ENCODE assay signal across 8 mouse cellular contexts in the genomic region with DNA sequence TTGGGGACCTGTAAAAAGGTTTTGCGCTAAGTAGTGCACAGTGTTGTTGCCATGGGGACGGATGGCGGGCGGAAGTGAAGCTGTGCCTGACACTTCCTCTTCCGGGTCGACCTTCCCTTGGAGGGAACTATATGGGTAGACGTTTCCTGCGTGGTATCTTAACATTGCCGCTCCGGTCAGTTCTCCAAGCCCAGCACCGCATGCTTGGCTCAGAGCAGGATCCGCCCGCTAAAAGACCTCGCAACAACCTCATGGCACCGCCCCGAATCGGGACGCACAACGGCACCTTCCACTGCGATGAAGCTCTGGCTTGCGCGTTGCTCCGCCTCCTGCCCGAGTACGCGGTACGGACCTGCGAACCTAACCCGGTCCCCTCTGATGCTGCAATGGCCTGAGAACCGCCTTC. TPM values are rescaled to one million over a fixed set of nuclear protein-coding genes. Genes with fewer than 3 reads are reported as not detected.
DNase-seq lines count a peak whose midpoint lies in the region; ATAC-seq lines count a peak whose summit lies in the region.

A gene (plus strand): TSS at position 100 of the 406 bp plus-strand sequence.

- H3K4me3 ChIP-seq in brown adipose tissue, adult 24 weeks (ENCODE audit: insufficient read depth, low read depth, low read length): peak within 1 kb of the TSS; percentile 66
- H3K4me3 ChIP-seq in heart, embryonic 13.5 days: peak within 1 kb of the TSS; percentile 87
- peak within 1 kb of the TSS; percentile 78 for H3K4me3 ChIP-seq in liver, embryonic 13.5 days (replicated peaks)
- H3K4me3 ChIP-seq in stomach, embryonic 14.5 days (ENCODE audit: low read depth, low read length): peak within 1 kb of the TSS; percentile 77

- H3K9ac ChIP-seq in heart, embryonic 13.5 days: peak within 1 kb of the TSS; percentile 89
- peak within 1 kb of the TSS; percentile 82 for H3K9ac ChIP-seq in liver, embryonic 13.5 days
- peak within 1 kb of the TSS; percentile 67 for H3K9ac ChIP-seq in stomach, embryonic 14.5 days (replicated peaks; ENCODE audit: low read depth, low read length)

- under 1% methylated on average over 30 of the region's 30 CpGs for WGBS in heart, embryonic 13.5 days
- WGBS in liver, embryonic 13.5 days (ENCODE audit: insufficient replicate concordance): under 1% methylated on average over 30 of the region's 30 CpGs
- under 1% methylated on average over 30 of the region's 30 CpGs for WGBS in stomach, embryonic 14.5 days

- H3K4me2 ChIP-seq in heart, embryonic 13.5 days: peak within 1 kb of the TSS; percentile 90
- H3K4me2 ChIP-seq in liver, embryonic 13.5 days: peak within 1 kb of the TSS; percentile 92
- peak within 1 kb of the TSS; percentile 92 for H3K4me2 ChIP-seq in stomach, embryonic 14.5 days (replicated peaks; ENCODE audit: low read depth, low read length)

- DNase-seq in CD8-positive naive resting alpha-beta T cell, adult 2 months (ENCODE audit: low read depth in 2 of 2, low spot score in 2 of 2): peak; percentile 66 to 80
- DNase-seq in fibroblast of lung, adult 2 months (ENCODE audit: low read depth): peak; percentile 59
- DNase-seq in kidney, postnatal 10 days: peak; percentile 90
- DNase-seq in liver, embryonic 13.5 days: peak; percentile 71
- DNase-seq in natural killer cell, adult 2 months (ENCODE audit: low spot score in 2 of 2): peak; percentile 77 to 84

- H3K27ac ChIP-seq in brown adipose tissue, adult 24 weeks (replicated peaks; ENCODE audit: low read depth, low read length): no peak within 1 kb of the TSS
- H3K27ac ChIP-seq in heart, embryonic 13.5 days (replicated peaks): peak within 1 kb of the TSS; percentile 80
- peak within 1 kb of the TSS; percentile 81 for H3K27ac ChIP-seq in liver, embryonic 13.5 days
- peak within 1 kb of the TSS; percentile 82 for H3K27ac ChIP-seq in stomach, embryonic 14.5 days (ENCODE audit: low read length)

- peaks cover 73% of the 10 kb centered on the region for H3K36me3 ChIP-seq in heart, embryonic 13.5 days
- H3K36me3 ChIP-seq in liver, embryonic 13.5 days: peaks cover 66% of the 10 kb centered on the region
- H3K36me3 ChIP-seq in stomach, embryonic 14.5 days (ENCODE audit: control insufficient read depth, insufficient read depth, low read length): peaks cover 31% of the 10 kb centered on the region

- no peaks in the 10 kb centered on the region for H3K27me3 ChIP-seq in heart, embryonic 13.5 days (replicated peaks)
- H3K27me3 ChIP-seq in liver, embryonic 13.5 days: no peaks in the 10 kb centered on the region
- no peaks in the 10 kb centered on the region for H3K27me3 ChIP-seq in stomach, embryonic 14.5 days (ENCODE audit: control insufficient read depth, insufficient read depth, low read length)

- peak; percentile 58 for ATAC-seq in heart, embryonic 13.5 days (ENCODE audit: extremely low read depth, insufficient number of reproducible peaks, low FRiP score, low TSS enrichment)
- peak; percentile 90 for ATAC-seq in liver, embryonic 13.5 days (ENCODE audit: low read depth)
- ATAC-seq in stomach, embryonic 14.5 days (ENCODE audit: insufficient number of reproducible peaks, insufficient read depth, low FRiP score, low read depth): peak; percentile 92

- no peaks in the 10 kb centered on the region for H3K9me3 ChIP-seq in heart, embryonic 13.5 days
- H3K9me3 ChIP-seq in liver, embryonic 13.5 days (replicated peaks): no peaks in the 10 kb centered on the region
- H3K9me3 ChIP-seq in stomach, embryonic 14.5 days (ENCODE audit: control insufficient read depth, low read depth, low read length): no peaks in the 10 kb centered on the region

- peaks cover 8% of the 10 kb centered on the region; the same call in 1 of the 2 replicates for H3K4me1 ChIP-seq in brown adipose tissue, adult 24 weeks (ENCODE audit: control insufficient read depth, insufficient read depth, insufficient read length, low read length)
- H3K4me1 ChIP-seq in heart, embryonic 13.5 days: peaks cover 32% of the 10 kb centered on the region
- peaks cover 35% of the 10 kb centered on the region for H3K4me1 ChIP-seq in liver, embryonic 13.5 days (replicated peaks)
- H3K4me1 ChIP-seq in stomach, embryonic 14.5 days (ENCODE audit: control insufficient read depth, insufficient read depth, low read length): peaks cover 19% of the 10 kb centered on the region

RNA-seq across cellular contexts. Expression of the gene that starts here (rescaled TPM):
- 29.4 and 35.9 TPM in 2 replicates for polyA plus RNA-seq in brown adipose tissue, adult 24 weeks (2012; ENCODE audit: insufficient read depth, insufficient read length, missing spikeins)
- 60.0 and 65.0 TPM in 2 replicates for polyA plus RNA-seq in heart, embryonic 13.5 days (2015; fragmentation: Nextera tagmentation; extraction: Ambion mirVana)
- polyA plus RNA-seq in liver, embryonic 13.5 days (2015; fragmentation: Nextera tagmentation; extraction: Ambion mirVana): 46.0 and 48.6 TPM in 2 replicates
- polyA plus RNA-seq in stomach, embryonic 14.5 days (2014; fragmentation: Nextera tagmentation; extraction: Ambion mirVana): 96.9 and 109 TPM in 2 replicates
